Mouse (Mus musculus) MEL-GATA-1-ER (cell line): ENCODE results near the gene Gsta3.
A peak's percentile ranks its signal among the peaks of the same experiment; 100 is the strongest.
"Not testable (repeated sequence)": the region's sequence is repeated elsewhere in the genome, so short reads cannot be mapped to it uniquely, and the experiment has no call there.

Source experiments
- DNase-seq: peaks from one replicate; pipeline ENCODE4 v3.0.0-alpha.2; 2012; ENCODE audit warnings: low read depth; ENCODE audit errors: extremely low read depth

Gsta3 gene

GRCm38 (mm10) chr1:21239911-21240898 is at the start of gene Gsta3:
Gene Gsta3 (plus strand): TSS chr1:21240589.
- DNase-seq, result peak; percentile 82

- no peak for DNase-seq
These were observed 34.1 kb upstream of the Gsta3 start for GRCm38 (mm10) chr1:21206241-21206640.

GRCm38 (mm10) chr1:21213537-21213936 is 26.9 kb upstream of the Gsta3 start:
- DNase-seq, result not testable (repeated sequence)

- not testable (repeated sequence) for DNase-seq
These were observed 26.2 kb upstream of the Gsta3 start for GRCm38 (mm10) chr1:21213991-21214692.

- DNase-seq, result peak; percentile 65
These were observed 21.9 kb upstream of the Gsta3 start, which contains the start of gene Tmem14a for GRCm38 (mm10) chr1:21218489-21218919. Gene Tmem14a (plus strand): TSS chr1:21218575.

GRCm38 (mm10) chr1:21227756-21228395 is 12.5 kb upstream of the Gsta3 start:
- DNase-seq, result no peak

GRCm38 (mm10) chr1:21228740-21229722 is 11.4 kb upstream of the Gsta3 start:
- DNase-seq, result not testable (repeated sequence)

GRCm38 (mm10) chr1:21230376-21230775 is 10.0 kb upstream of the Gsta3 start:
- no peak for DNase-seq

GRCm38 (mm10) chr1:21231744-21232464 is 8.5 kb upstream of the Gsta3 start:
- no peak for DNase-seq

GRCm38 (mm10) chr1:21232516-21232915 is 7.9 kb upstream of the Gsta3 start:
- DNase-seq, result no peak

GRCm38 (mm10) chr1:21235359-21235758 is 5.0 kb upstream of the Gsta3 start:
- DNase-seq, result no peak

GRCm38 (mm10) chr1:21241096-21241495 is 707 bp downstream of the Gsta3 start:
- DNase-seq, result no peak

GRCm38 (mm10) chr1:21244290-21244960 is 4.0 kb downstream of the Gsta3 start:
- no peak for DNase-seq

- DNase-seq, result no peak
These were observed 5.7 kb downstream of the Gsta3 start for GRCm38 (mm10) chr1:21246136-21246535.

- DNase-seq, result no peak
These were observed 7.5 kb downstream of the Gsta3 start for GRCm38 (mm10) chr1:21247896-21248295.

GRCm38 (mm10) chr1:21248560-21249390 is 8.4 kb downstream of the Gsta3 start:
- DNase-seq, result no peak

- no peak for DNase-seq
These were observed 11.3 kb downstream of the Gsta3 start for GRCm38 (mm10) chr1:21251661-21252060.

- DNase-seq, result no peak
These were observed 12.3 kb downstream of the Gsta3 start for GRCm38 (mm10) chr1:21252566-21253302.
